Mouse (Mus musculus) cerebellum, adult 18-20 months (tissue): ENCODE data around the gene Antxr1.

Experiments
- DNase-seq, 2 experiments: peaks; one replicate each; pipeline ENCODE4 v3.0.0; 2021

The Antxr1 gene

GRCm38 (mm10) chr6:87183159-87183558 is 152.5 kb downstream of the Antxr1 start:
- no peak for DNase-seq

DNA sequence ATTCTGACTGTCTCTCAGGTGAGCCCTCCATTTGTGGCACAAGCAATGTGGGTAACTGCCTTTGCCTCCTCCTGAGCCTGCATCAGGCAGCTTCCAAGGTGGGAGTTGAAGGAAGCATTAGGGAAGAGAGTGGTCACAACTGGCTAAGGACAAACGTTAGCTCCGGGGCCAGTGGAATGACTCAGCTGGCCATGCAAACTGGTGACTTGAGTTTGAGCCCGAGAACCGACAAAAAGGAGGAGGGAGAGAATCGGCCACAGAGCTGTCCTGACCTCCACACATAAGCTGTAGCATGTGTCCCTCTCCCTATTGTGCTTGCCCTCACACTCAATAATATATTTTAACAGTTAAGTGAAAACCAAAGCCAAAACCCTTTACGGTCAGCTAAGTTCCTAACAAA is 152.9 kb downstream of the Antxr1 start:
- no peak for DNase-seq

DNA sequence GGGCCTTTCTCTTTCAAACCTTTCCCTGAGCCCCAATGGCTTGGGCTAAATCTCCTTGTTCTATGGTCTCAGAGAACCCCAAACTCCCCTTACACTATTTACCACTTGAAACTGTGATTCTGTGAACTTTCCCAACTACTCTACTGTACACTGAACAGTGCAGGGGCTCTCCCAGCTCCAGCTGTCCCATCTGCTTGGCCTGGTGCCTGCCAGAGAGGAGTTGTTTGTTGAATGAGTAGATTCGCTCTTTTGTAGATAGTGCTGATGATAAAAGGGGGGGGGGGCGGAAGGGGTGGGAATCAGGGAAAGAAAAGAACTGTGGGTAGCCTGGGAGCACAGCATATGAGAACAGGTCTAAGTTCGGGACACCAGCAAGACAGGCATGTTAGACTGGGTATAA is 164.2 kb downstream of the Antxr1 start:
- DNase-seq = no peak

- DNase-seq = no peak
Observed at GRCm38 (mm10) chr6:87170875-87171274, 164.7 kb downstream of the Antxr1 start.

GRCm38 (mm10) chr6:87170277-87170676 is 165.3 kb downstream of the Antxr1 start:
- DNase-seq = no peak

DNA sequence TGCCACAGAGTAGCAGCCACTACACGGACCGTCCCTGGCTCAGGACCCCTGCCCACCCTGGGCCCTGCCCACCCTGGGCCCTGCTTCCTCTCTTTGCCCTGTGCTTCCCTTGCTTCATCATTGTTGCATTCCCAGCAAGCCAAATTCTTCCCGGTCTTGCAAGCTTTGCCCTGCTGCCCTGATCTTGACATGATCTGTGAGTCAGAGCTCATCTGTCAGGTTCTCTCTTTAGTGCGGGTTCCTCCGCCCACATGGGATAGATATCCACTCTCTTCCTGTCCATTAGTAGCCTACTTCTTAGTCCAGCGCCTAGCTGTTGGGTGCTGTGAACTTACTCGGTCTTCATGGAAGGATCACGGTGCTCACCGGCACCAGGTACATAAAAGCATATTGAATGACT is 167.6 kb downstream of the Antxr1 start:
- DNase-seq = no peak

DNA sequence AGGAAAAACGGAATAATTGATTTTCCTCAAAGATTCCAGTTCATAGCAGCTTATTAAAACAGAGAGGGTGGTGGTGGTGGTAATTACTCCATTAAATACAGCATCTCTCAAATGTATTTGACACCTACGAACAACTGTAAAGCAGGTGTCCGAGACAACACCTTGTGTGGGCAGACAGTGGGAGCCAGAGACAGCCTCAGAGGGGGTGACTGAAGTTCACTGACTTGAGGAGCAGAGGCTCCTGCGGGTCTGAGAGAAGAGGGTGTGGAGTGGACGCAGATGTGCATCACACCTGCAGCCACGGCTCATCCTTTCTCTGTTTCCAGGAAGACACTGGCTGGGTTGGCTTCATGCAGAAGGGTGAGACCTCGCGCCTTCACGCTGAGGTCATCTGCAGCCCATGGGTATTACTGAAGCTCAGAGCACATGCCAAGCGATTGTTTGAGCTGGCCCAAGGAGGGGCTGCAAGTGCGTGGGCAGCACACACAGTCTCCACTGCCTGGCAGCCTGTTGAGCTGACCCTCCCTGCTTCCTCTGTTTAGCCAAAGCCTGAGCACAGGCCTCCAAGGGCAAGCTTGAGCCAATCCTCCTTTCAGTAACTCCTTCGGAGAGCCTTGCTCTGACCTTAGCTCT is 168.8 kb downstream of the Antxr1 start:
- DNase-seq = no peak

GRCm38 (mm10) chr6:87165536-87166311 is 169.9 kb downstream of the Antxr1 start:
- peak in 1 of 2 experiments; percentile 9 for DNase-seq

DNA sequence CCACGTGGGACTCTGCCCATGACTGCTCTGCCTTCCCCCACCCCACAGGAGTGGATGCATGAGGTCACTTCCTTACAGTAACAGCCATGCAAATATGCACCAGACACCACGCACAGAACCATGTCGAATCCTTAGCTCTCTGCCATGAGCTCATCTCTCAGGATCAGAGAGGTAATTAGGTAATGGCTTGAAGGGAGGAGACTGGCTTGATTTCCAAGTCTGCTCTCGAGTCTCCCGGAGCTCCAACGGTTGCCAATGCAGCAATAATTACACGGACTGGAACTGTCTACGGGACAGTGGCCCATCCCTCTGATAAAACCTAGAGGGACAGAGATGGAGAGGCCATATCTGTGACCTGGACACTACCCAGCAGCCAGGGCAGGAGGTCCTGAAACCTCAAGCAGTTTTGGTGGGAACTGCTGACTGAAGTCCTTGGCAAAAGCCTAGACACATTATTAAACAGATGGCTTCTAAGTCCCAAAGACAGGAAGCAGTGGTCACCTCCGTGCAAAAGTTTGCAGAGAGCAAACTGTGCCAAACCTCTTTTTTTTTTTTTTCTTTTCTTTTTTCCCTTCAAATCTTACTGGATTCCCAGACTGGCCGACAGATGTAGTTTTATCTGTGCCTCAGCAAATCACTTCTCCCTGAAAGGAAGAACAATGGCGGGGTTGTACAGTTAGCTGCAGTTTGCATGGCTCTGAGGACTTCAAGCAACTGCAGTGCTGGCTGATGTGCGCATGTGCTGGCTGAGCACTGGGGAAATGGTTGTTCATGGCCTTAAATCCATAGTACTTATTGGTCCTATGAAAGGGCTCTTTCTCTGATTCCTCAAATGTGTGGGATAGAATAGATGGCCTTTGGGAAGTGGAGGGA is 174.0 kb downstream of the Antxr1 start:
- DNase-seq = no peak

DNA sequence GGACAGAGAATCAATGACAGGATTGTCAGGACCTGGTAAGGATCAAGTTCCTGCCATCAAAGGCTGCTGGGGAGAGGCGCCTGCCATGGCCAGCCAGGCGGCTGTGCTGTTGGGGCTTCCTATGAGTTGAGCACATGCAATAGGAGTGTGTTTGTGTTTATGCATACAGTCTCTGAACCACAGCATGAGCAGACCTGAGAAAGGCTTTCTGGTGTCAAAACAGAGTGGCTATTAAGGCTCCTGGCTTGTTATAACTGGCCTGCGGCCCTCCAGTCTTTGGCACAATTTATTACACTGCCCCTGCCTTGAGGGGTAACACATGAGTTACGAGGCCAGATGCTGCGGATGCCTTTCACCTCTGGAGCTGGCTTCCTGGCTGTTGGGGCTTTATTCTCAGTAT is 175.4 kb downstream of the Antxr1 start:
- DNase-seq = no peak

DNA sequence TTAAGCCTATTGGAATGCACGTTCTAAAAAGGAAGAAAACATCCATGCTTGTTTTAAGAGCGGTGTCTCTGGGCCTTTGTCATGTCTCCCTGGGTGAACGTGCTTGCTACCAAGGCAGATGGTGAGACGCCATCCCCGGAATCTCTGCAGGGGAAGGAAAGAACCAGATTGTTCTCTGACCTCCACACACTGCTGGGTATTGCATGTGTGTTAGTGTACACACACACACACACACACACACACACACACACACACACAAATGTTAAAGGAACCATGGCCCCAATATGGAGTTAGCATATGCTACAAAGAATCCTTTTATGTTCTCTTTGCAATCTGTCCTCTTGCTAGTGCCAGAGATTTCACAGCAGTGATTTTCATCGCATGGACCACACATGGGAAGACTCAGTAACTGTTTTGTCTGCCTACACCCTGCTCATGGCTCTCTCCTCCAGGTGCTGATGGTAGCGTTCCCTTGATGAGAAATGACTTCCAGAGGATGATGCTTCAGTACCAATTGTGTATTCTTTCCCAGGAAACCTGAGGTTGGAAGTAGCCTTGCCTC is 177.5 kb downstream of the Antxr1 start:
- no peak for DNase-seq

DNA sequence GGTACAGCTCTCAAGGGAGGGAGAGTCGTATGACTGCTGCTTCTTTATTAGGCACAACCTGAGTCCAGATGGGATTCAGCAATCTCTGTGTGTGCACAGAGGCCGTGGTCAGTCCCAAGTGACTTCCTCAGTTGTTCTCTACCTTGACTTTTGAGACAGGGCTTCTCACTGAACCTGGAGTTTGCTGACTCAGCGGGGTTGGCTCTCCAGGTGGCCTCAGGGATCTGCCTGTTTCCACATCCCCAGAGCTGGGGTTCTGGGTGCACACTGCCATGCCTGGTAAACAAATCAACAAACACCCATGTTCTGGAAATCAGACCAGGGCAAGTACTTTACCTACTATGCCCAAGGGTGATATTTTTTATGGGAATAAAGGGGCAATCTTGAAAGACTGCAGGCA is 181.8 kb downstream of the Antxr1 start:
- no peak for DNase-seq

- DNase-seq = no peak
Observed at GRCm38 (mm10) chr6:87153231-87153580, 182.4 kb downstream of the Antxr1 start.

DNA sequence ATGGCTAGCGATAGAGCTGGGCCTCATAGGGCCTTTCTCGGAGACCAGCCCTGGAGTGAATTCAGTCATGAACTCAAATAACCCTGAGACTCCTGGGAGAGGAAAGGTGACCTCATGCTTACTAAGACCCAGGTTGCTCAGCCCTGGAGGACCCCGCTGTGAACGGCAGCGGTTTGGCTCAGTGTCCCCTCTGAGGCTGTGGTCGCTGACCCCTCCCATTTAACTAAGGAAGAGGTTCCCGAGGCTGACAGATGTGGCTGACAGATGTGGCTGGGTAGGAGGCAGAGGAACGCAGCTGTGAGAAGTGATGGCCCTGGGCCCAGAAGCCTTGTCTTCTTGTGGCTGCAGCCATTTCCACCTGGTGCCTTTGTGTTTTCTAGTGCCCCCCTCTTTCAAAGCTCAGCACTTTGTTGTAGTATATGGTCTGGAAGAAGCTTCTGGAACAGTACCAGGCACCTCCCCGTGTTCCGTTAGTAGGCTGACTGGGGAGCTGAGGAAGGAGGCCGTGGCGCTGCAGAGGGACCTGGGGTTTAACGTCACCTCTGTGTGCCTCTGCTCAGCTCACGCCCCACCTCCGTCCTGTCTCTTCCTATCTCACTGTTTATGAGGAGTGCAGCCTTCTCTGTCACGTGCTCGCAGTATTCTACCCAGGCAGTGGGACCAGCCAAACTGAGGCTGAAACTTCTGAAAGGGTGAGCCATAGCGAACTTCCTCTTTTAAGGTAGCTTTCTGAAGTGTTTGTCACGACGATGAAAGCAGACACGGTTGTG is 183.0 kb downstream of the Antxr1 start:
- DNase-seq = no peak

DNA sequence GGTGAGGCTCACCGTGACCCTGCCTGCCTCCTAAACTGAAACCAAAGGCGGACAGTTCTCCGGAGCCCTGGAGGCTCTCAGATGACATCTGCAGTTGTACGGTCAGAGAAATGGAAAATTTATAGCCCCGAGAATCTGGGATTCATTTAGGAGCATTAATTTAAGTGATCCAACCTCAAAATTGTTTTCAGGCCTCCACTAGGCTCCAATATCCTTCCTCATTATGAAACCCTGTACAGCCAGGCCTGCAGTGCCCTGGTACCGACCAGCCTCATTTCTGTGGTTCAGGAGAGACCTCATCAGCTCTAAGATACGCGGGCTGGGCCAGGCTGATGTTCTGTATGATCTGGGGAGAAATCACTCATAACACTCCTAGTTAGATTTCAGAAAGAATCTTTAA is 184.2 kb downstream of the Antxr1 start:
- no peak for DNase-seq

DNA sequence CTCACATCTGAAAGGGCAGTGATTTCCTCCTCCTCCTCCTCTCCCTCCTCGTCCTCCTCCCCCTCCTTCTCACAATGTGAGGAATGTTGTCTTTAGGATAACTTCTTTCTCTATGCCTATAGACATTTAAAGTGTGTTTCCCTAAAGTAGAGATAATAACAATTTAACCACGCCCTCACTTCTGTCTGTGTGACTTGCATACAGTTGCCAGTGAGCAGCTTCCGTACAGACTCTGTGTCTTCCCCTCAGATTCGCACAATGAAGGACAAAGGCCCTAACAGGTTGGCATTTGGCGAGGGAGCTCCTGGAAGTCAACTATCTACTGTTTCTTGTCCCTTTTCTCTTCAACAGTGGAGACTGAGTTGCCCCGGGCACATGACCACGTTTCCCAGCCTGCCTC is 185.2 kb downstream of the Antxr1 start:
- DNase-seq = no peak

DNA sequence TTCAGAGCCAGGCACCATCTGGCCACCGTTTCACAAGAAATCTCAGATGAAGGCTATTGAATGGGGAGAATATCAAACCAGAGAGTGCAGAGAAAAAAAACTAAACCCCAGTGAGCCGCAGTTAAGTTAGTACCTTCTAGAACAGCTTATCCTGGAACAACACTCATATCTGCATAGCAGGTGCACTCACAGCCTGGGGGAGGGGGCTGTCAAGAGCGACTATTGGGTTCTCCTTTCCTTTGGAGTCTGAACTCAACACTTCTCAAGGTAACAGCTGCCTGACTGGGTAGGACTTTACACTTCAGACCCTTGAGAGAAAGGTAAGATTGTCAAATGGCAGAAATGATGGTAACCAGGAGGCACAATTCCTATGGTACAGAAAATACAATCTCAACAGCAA is 187.7 kb downstream of the Antxr1 start:
- no peak for DNase-seq

GRCm38 (mm10) chr6:87143594-87143993 is 192.0 kb downstream of the Antxr1 start:
- DNase-seq = no peak

DNA sequence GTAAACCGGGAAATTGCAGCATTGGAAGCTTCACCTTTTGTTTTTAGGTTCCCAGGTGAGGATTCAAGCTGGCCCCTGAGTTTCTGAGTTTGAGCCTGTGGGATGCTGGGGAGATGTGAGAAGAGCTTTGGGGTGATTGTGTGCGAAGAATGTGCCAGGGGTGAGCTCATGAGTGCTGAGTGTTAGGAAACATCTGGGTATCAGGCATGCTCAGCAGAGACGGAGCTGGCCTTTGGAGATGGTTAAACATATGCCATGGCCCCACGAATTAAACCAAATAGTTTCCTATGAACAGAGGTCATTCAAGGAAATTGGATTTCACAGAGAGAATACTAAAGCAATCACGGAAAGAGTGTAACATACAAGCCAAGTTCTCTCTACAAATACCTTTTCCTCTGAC is 193.4 kb downstream of the Antxr1 start:
- no peak for DNase-seq

DNA sequence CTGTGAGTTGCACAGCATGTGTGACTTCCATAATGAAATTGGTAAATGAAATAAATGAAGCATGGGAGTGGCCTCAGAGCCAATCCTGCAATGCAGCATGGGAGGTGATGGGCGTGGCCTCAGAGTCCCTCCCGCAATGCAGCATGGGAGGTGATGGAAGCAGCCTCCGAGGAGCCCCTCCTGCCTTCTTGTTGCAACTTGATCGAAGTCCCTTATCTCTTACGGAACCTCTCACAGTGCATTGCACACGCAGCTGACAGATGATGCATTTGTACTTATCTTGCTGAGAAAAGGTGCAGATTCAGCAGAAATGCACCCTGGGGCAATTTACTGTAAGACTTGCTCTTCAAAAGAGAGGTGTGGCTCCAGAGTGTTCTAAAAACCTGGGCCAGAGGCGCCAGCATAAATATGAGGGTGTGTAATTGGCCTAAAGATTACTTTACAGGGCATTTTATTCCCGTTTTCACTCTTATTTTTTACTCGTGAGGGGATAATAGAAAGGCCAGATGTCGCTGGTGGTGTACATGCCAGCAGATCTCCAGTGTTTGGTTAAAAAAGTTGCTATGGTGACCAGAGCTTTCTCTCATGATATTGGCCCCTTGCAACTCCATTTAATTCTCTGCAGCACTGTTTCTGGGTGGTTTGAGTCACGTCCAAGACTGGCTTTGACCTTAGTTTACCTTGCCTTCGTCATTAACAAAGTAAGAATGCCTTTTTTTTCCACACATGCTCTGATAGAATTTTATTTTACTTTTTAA is 195.6 kb downstream of the Antxr1 start:
- DNase-seq = no peak

GRCm38 (mm10) chr6:87138479-87138878 is 197.1 kb downstream of the Antxr1 start:
- DNase-seq = no peak

- no peak for DNase-seq
Observed at GRCm38 (mm10) chr6:87133966-87134546, 201.6 kb downstream of the Antxr1 start.
